Mouse (Mus musculus): ENCODE results near the gene Fam19a1.

The Fam19a1 gene

DNA sequence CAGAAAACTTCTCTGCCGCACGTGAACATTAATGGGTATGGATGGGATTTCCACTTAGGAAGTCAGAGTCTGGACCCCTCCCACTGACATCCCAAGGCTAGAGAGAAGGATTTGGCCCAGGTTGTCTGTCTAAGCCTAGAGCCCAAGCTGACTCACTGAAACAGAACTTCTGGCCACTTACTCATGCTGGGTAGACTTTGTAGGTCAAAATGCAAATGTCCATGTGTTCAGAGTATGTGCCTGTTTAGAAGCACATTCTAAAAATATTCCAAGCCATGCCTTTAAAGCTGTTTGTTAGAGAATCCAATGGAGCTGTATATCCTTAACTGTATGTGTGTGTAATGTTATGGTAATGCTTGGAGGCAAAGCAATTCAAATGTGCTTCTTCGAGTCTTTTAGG is 145.7 kb downstream of the Fam19a1 start:
- DNase-seq (ENCODE audit: low spot score), result no peak

GRCm38 (mm10) chr6:96266456-96266855 is 153.5 kb downstream of the Fam19a1 start:
- no peak for DNase-seq (ENCODE audit: low spot score)

DNA sequence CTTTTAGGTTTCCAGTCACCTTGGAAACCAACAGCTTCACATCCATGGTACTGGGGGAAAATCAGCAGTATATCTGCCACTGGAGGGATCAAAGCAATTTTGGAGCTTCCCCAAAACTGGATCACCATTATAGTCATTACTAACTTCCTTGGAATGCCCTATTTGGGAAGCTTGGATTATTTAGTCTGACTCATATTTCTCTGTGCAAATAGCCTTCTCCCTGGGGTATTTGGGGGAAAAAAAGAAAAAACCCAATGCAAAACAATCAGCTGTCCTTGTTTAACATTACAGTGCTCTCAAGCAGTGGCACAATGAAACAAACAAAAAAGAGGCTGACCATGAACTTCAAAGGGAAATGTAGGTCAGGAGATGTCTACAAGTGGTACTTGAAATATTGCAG is 155.8 kb downstream of the Fam19a1 start:
- no peak for DNase-seq (ENCODE audit: low spot score)

DNA sequence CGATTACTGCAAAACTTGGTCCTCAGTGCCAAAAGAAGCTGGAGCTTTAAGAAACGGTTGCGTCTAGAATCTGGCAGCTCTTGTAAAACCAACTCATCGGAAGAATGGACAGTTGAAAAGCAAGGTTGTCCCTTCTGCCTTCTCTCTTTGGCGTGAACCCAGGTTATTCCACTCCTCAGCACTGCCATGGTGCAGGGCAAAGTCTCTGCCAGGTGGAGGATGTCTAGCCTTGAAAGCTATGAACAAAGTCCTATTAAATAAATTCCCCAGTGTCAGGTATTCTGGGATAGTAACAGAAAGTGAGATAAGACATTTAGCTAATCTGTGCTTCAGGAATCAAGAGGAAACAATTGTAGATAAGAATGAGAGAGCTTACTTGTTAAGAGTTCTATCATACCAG is 157.5 kb downstream of the Fam19a1 start:
- DNase-seq (ENCODE audit: low spot score), result no peak

- DNase-seq (ENCODE audit: low spot score), result no peak
Observed at GRCm38 (mm10) chr6:96283731-96284130, 170.8 kb downstream of the Fam19a1 start.

GRCm38 (mm10) chr6:96284590-96284989 is 171.6 kb downstream of the Fam19a1 start:
- DNase-seq (ENCODE audit: low spot score), result no peak

DNA sequence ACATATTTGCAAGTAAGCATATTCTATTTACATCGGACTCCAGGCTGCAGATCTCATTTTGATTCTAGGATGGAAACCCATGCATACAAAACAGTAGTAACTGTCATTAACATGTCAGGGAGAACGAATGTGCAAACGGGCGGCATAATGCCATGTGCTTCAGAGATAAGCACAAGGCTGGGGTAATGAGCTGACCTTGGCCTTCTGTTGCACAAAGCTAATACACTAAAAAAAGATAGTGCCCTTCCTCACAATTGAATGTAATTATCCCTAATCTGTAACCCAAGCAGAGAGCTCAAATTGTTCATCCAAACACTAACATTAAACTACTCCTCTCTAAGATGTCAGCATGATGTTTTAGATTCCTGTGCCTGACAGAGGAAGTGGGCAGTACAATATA is 173.3 kb downstream of the Fam19a1 start:
- DNase-seq (ENCODE audit: low spot score), result no peak

GRCm38 (mm10) chr6:96287377-96287776 is 174.4 kb downstream of the Fam19a1 start:
- no peak for DNase-seq (ENCODE audit: low spot score)

GRCm38 (mm10) chr6:96289672-96290071 is 176.7 kb downstream of the Fam19a1 start:
- no peak for DNase-seq (ENCODE audit: low spot score)

GRCm38 (mm10) chr6:96347491-96347890 is 234.5 kb downstream of the Fam19a1 start:
- no peak for DNase-seq (ENCODE audit: low spot score)

DNA sequence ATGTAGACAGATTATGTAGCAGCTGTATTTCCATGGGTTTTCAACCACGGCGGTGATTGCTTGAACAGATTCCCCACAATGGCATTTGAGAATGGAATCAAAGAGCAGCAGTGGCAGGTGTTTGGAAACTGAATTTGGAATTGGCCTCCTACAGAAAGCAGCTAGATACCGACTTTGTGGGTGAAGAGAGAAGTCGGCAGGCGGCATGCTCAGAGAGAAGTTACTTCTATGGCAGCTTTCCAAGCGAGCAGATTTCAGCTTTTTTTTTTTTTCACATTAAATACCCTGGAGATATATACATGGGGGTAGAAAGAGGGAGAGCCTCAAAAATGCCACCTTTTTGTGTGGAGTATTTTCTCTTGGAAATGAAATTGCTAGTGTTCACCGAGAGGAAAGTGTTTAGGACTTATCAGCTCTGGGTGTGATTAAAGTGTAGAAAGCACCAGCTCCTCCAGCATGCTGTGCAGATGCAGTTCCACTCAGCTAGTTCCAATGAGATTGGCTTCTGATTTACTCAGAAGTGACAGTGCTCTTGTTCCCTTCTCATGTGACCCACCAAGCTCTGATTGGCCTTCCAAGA is 236.6 kb downstream of the Fam19a1 start:
- DNase-seq (ENCODE audit: low spot score), result no peak

- no peak for DNase-seq (ENCODE audit: low spot score)
Observed at GRCm38 (mm10) chr6:96369544-96369943, 256.6 kb downstream of the Fam19a1 start.

- DNase-seq (ENCODE audit: low spot score), result no peak
Observed at GRCm38 (mm10) chr6:96372848-96373247, 259.9 kb downstream of the Fam19a1 start.

GRCm38 (mm10) chr6:96373274-96373673 is 260.3 kb downstream of the Fam19a1 start:
- DNase-seq (ENCODE audit: low spot score), result no peak

GRCm38 (mm10) chr6:96376773-96377172 is 263.8 kb downstream of the Fam19a1 start:
- no peak for DNase-seq (ENCODE audit: low spot score)

- no peak for DNase-seq (ENCODE audit: low spot score)
Observed at GRCm38 (mm10) chr6:96379229-96379628, 266.3 kb downstream of the Fam19a1 start.

DNA sequence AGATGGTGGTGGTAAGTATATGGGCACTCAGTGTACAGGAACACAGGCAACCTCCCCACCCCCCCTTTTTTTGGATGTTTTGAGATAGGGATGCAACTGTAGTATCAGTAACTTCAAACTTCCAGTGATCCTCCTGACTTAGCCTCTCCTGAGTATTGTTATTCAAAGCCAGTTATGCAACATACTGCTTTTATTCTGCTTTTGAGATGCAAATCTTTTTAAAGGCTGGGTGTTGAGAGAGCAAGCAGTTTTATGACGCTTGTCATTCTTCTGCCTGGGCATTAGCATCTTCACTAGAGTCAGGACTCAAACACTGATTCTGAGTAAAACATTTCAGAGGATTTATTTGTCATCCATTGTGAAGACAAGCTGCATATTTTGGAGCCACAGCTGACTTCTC is 271.5 kb downstream of the Fam19a1 start:
- no peak for DNase-seq (ENCODE audit: low spot score)

DNA sequence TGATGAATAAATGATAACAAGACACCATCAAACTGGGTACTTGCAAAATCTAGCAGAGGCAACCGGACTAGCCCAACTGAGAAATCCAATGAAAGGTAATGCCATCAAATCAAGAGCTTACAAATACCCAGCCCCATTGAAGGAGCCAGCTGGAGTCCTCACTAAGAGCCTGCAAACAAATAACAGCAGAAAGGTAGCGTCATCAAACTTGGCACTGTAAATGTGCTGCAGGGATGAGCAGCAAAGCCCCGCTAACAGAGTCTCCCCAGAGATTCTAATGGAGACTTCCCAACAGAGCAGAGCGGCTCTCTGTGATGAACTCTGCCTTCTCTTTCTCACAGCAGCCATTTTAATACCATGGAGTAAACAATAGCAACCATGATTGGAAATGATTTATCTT is 305.9 kb downstream of the Fam19a1 start:
- DNase-seq (ENCODE audit: low spot score), result no peak

DNA sequence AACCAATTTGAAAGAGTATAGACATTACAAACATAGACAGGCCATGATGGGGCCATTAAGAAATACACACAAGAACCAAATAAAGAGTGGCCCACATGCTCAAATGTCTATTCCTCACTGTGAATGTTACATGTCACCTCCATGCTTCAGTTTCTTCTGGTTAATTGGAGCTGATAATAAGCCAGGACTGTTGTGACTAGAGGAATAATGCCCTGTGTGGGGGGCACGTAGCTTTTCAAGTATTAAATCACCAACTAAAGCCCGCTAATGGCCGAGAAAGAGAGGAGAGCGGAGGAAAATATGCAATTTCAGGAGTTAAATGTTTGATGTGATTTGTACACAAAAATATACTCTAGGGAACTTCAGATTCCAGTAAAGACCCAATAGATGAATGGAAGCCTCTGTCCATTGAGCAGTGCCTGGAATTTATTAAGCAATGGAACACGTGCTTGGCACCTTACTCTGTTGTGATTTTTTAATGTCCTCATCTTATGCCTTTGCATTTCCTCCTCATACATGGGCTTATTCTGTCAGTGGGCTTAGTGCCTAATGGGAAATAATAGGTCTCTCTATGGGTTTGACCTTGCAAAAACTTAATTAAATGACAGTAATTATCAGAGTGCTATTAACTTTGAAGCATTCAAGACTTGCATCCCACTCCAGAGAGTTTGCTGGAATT is 306.9 kb downstream of the Fam19a1 start:
- no peak for DNase-seq (ENCODE audit: low spot score)

DNA sequence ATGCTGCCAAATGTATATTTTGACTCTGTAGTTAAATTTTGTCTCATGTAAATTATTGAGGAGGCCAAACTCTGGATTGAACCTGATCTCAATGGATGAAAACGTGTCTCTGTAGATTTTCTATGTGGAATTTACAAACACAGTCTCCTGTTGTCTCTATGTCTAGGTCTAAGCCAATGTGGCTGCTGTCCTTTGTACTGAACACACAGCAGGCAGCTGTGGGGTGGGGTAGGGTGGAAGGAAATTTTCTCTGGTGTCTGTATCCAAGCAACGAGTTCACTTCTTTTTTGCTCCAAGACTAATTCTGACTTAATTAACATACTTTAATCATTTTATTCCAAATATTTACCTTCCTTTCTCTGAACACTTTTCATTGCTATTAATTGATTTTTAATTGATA is 307.6 kb downstream of the Fam19a1 start:
- DNase-seq (ENCODE audit: low spot score), result no peak

DNA sequence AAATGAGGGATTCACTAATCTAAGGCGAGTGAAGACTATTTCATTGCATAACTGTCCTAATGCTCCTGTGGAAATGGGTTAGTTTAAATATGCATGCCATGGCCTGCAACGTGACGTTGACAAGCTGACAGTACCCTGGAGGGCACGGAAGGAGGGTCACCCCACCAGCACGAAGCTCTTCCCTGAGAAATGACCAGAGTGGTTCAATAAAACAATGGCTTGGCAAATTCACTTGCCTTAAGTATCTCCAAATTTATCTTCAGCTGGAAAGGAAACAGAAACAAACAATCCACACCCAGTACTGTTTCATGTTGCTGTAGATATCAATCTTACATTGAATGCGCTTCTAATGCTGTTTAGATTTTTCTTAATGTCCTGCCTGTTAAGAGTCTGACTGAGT is 316.4 kb downstream of the Fam19a1 start:
- no peak for DNase-seq (ENCODE audit: low spot score)

- no peak for DNase-seq (ENCODE audit: low spot score)
Observed at GRCm38 (mm10) chr6:96432397-96432796, 319.4 kb downstream of the Fam19a1 start.

DNA sequence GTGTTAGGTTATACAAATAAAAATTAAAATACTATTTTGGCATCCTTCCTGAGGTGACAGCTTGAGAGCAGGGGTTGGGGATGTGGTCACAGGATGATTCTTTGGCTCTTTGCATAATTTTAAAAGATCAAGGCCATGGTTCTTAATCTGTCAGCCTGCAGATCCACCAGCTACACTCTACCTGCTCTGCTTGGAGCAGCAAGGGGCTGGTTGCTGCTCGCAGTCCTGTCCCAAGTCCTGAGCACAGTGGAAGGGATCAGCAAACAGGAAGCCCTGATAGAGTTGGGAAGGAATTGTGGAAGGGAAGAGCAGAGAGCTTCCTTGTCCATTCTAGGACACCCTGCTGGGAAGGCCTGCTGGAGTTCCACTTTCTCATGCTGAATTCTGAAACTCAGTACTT is 320.9 kb downstream of the Fam19a1 start:
- DNase-seq (ENCODE audit: low spot score), result no peak

DNA sequence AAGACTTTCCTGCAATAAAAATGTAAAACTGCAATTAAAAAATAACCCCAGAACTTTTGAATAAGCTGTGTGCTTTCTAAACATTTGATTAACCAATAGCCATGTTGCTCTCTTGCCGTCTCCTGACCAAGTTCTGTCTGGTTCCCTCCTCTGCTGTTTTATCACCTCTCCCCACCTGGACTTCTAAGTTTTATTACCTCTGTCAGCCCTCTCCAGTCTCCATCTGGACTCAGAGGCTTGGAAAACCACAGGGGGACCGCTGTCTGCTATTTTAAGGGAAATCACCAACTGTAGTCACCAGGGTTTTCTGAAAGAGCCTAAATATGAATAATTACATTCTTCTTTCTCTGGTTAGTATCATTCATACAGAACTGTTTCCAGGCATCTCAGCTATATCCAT is 322.6 kb downstream of the Fam19a1 start:
- DNase-seq (ENCODE audit: low spot score), result no peak

All from ovary, postnatal 36 days (tissue).